Mouse (Mus musculus) megakaryocyte, adult 5-6 weeks (primary cell): ENCODE measurements around the gene Nod2. TPM values are rescaled to one million over a fixed set of nuclear protein-coding genes. Genes with fewer than 3 reads are reported as not detected.
A peak's percentile ranks its signal among the peaks of the same experiment; 100 is the strongest.

Experiments
- ATAC-seq: 2 replicates; pipeline ENCODE4 v1.8.0; 2016; ENCODE audit warnings: mild to moderate bottlenecking, inconsistent platforms; ENCODE audit not compliant: poor library complexity, severe bottlenecking
- total RNA-seq, 2 experiments: library from RNA; stranded (forward) in 1 of 2; stranded (reverse) in 1 of 2; fragments of 153-499, 151-499 nt in 1 of 2; fragments of 221-1000, 200-1000 nt in 1 of 2; gene quantifications; 2 replicates each; pipeline versions ENCODE4 v1.2.3 to v1.2.4; 2015 to 2017

Gene Nod2
- total RNA-seq, 2 experiments from 2014 or later, result 2.5 to 3.8 TPM

DNA sequence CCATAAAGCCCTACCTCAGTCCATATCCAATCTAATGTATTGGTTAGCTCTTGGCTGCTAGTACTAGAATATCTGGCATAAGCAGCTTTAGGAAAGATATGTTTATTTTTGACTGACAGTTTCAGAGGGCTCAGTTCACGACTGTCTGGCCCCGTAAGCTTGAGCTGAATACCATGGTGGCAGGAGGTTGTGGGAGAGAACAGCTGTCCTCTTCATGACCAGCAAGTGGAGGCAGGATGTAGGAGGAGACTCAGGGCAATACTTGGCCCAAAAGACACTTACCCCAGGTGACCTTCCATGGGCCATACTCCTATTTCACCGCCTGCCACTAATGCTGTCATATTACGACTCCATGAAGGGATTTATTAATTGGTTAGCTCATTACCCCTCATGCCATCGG is 26.7 kb downstream of the Nod2 start:
- ATAC-seq, result no peak

DNA sequence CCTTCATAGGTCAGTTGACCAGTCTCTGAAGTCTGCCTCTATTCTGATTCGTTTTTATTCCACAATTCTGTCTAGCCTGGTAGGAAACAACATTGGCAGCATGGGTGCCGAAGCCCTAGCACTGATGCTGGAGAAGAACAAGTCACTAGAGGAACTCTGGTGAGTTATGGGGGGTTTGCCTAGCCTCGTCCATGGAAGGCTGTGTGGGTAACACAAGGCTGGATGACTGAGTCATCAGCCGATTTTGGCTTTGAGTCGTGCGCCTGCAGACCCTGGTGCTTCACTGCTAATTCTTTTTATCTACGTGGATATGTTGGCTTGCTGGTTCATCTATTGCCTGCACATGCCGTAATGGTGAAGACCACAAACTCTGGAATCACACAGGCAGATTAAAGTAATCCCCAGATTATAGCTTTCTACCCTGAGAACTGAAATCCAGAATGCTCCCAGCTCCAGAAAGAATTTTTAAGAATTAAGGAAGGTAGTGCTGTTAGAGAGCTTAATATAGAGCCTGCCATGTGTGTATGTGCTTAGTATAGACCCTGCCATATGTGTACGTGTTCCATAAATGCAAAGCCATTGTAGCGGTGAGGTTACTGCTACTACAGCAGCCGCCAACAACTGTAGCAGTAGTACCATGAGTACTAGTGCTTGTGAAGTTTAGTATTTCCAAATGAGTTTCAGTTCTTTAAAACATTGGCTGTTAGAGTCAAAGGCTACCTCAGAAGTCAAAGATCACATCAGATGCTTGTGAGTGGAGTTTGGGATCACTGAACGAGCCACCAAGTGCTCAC is 28.5 kb downstream of the Nod2 start:
- ATAC-seq, result peak; percentile 52

DNA sequence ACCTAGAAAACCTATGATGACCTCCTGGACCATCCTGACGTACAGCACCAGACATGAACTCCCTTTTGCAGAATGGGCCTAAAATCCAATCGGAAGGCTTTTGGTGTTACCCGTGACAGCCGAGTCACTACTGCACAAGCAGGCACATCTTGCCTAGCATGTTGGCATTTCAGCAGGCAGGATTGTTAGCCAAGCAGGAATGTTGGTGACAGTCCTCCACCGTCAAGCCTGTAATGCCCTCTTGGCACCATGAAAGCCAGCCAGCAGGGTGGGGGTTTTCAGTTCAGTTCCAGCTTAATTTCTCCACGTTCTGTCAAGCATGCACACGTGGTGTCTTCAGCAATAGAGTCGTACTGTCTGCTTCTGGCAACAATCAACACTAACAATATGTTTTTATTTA is 30.0 kb downstream of the Nod2 start:
- no peak for ATAC-seq

DNA sequence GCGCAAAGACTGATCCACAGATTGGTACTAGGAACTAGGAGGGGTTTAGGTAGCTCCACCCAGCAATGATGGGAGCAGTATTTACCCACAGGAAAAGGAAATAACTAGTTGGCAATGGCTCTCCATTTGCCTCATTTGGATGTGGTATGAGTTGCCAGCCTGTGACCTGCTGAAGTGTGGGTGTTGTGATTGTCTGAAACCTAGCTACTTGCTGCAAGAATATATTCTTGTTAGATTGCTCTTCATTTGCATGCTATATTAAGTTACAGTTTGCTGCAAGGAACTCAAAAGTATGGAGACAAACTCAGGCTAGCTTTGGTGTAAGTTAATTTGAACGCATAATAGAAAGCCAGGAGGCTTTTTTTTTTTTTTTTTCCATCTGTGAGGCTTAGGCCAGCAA is 33.5 kb downstream of the Nod2 start:
- no peak for ATAC-seq

DNA sequence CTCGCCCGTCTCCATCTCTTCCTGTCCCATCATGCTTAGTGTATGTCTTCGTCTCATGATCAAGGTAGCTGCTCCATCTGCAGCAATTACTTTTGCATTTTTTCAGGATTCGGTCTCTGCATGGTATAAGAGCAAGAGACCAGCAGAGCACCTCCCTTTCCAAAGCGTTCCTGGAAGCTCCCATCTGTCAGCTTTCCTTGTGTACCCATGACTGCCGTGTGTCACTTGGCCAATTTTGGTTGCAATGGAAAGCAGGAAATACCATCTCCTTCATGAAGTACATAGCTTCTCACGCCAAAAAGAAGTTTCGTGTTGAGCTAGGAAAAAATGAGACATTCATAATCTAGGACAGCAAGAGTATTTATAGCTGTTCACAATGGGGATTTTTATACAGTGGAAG is 33.9 kb downstream of the Nod2 start:
- no peak for ATAC-seq

DNA sequence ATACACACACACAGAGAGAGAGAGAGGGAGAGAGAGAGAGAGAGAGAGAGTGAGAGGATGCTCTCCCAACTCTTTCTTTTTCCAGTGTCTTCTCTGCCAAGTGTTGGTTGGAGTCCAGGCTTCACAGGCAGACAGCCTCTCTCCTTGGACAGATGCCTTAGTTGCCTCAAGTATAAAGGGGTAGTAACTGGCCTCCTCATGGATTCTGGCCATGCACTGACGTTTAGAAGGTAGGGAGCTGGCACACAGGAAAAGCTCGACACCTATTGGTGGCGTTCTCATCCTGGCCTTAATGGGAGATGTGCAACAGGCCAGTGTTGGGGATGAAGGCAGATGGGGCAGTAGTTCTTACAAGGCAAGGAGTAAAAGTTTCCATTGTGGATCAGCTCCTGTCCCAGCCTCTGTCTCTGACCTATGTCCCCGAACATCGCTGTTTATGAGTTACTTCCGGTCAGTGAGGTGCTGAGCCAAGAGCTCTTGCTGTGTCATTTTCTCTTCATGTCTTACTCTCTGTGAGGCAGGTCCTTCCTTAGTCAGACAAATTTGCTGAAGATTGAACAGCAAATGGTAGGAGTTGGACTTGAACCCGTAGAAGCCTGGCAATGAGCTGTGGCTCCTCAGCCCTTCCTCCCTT is 36.7 kb downstream of the Nod2 start:
- no peak for ATAC-seq

DNA sequence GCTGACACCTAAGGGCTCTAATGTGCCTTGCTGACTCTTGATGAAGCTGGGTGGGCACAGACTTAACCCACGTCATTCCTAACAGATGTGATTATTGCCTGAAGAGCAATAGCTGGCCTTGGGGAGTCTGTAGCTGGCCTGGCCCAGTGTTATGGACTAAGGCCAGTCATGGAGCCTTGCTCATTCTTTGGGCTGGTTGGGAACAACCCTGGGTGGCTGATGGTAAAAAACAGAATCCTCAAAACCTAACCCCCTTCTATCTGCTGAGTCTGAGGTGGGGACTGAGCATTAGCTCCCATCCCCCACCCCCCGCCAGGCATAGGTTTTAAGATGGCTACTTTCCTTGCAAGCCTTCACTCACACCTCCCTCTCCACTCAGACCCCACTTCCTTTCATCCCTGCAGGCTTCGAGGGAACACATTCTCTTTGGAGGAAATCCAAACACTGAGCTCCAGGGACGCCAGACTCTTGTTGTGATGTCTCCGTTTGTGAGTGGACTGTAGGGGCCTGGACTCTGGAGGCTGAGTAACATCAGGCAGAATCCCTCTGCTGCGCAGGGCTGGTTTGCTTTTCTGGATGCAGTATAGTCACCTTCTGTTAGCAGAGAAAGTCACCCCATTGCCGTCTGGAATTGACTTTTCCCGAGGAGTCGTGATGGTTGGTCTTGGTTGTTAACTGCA is 39.3 kb downstream of the Nod2 start:
- no peak for ATAC-seq

DNA sequence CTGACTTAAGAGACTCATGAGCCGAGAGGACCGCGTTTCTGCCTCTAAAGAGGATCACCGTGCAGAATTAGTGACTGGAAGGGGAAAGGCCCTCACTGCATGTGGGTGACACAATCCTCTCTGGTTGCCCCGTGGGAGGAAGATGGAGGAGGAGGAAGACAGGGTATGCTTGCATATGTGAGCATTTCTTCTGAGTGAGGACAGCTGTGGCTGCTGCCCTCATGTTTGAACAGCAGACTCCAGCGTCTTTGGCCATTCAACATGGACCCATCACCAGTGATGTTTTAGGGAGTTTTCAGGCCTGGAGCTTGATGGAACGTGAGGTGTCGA is 39.8 kb downstream of the Nod2 start:
- ATAC-seq, result no peak

DNA sequence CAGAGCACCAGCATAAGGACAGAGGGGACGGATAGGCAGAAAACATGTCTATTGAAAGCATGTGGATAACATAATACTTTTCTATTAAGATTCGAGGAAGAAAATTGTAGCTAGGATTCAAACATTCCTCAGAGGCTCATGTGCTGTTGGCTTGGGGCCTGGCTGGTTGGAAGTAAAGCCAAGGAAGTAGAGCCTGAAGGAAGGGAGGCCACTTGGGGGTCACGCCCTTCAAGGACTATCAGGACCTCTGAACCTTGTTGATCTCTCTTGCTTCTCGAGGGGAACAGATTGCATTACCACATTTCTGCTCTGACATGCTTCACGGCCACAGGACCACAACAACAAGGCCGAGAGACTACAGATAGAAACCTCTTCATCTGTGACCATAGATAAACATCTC is 42.0 kb downstream of the Nod2 start:
- ATAC-seq, result no peak

DNA sequence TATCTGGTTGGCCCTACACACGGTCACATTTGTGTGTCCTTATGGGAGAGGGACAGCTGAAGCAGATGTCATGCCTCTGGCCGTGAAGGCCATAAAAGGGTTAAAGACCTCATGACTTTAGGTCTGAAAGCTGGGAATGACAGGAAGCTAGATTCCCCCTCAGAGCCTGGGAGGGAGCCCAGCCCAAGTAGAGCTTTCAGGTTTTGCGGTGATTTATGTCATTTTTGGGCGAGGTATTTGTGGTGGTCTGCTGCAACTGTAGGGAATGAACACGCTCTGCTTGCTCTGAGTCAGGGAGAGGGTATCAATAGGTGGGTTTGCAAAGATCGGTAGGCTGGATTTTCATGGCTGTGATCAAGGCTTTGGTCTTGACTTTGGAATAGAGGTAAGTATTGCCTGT is 42.8 kb downstream of the Nod2 start:
- ATAC-seq, result no peak

DNA sequence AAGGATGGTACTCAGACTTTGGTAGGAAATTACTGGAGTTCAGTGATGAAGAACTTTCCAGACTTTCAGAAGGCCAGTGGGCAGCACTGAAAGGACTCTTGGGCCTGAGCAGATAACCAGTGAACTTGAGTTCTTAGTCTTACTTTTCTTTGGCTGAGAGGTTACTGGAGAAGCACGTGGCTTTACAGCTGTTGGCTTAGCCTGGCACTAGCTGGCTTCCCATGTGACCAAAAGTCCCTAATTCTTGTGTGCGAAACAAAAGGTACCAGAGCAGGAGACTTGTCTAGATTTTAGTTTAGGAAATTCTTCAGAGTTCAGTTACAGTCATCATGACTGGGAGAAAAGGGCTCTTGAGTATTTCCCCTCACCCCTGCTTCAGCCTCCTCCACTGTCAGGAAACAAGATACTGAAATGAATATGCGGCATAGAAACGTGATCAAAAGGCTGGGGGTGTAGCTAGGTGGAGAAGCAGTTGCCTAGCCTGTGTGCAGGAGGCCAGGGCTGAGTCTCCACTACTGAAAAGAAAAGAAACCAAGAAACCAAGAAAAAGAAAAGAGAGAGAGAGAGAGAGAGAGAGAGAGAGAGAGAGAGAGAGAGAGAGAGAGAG is 44.3 kb downstream of the Nod2 start:
- ATAC-seq, result no peak

DNA sequence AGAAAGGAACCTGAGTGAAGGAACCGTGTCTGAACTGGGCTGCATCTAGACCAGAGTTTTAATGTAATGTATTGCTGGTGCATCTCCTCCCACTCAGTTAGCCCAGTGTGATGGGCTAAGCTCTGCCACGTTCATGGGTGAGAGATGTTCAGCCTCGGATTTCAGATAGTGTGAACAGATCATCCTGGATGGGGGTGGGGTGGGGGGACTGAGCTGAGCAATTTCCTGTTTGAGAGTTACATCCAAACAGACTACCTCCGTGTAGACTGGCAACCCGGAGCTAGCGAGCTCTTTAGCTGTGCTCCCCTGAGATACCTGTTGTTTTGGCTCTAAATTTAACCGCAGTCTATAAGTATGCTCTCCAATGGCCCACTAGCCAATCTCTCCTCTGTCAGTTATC is 44.8 kb downstream of the Nod2 start:
- ATAC-seq, result no peak

DNA sequence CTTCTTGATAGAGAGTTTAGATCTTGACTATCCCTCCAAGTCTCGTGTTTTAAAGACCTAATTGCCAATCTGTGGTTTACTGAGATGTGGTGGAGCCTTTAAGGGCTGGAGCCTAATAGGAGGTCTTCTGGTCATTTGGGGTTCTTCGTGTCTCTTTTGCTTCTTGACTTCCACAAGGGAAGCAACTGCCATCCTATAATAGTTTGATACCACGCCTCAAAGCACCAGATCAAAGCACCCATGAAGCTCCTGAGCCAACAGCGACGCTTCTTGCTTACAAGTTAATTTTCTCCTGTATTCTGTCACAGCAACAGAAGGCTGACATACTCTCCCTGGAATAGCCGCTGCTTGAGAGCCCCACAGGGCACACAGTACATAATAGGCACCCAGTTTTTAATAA is 45.8 kb downstream of the Nod2 start:
- ATAC-seq, result no peak

DNA sequence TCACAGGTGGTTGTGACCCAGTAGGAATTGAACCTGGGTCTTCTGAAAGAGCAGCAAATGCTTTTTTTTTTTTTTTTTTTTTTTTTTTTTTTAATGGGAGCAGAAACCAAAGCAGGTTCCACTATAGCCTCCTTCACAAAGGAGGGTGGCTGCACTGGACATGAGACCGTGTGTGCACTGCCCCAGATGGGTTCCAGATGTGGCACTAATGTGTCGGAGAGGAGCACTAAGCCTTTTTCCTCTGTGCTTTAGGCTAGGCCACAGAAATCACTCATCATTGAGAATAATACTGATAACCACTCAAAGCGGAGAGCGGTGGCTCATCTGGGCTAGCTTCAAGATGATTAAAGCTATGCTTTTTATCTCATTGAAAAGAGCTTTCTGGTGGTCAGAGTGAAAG is 46.3 kb downstream of the Nod2 start:
- ATAC-seq, result no peak

DNA sequence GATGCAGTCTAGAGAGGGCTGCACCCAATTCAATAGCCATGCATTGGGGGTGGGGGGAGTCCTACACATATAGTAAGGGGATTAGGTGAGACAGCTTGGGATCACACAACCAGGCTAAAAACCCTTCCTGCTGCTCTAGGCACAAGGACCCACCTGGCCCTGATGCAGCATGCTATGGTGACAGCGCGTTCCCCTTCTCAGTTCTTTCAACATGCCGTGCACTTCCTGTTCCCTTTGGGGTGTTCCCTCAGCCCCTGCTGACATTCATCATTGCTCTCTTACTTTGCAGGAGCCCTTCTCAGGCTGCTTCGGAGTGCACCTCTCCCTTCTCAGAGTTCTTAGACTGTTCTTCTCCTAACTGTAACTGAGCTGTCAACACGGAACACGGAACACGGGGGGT is 47.2 kb downstream of the Nod2 start:
- peak; percentile 60 for ATAC-seq

DNA sequence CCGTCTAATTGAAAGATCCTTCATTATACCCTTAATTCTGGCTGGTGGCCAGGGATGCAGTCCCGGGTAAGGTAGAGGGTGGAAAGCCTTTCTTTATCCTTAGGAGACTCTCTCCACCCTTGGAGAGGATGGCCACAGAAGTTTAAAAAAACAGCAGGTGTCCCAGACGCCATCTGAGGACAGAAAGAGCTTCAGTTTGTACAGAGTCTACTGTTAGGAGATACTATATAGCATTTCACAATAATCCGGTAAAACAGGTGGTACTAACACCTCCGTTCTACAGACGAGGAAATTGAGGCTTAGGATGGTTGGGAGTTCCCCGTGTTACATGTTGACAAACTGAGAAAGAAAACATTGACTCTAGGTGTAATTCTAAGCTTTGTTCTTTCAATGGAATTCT is 49.1 kb downstream of the Nod2 start:
- no peak for ATAC-seq

DNA sequence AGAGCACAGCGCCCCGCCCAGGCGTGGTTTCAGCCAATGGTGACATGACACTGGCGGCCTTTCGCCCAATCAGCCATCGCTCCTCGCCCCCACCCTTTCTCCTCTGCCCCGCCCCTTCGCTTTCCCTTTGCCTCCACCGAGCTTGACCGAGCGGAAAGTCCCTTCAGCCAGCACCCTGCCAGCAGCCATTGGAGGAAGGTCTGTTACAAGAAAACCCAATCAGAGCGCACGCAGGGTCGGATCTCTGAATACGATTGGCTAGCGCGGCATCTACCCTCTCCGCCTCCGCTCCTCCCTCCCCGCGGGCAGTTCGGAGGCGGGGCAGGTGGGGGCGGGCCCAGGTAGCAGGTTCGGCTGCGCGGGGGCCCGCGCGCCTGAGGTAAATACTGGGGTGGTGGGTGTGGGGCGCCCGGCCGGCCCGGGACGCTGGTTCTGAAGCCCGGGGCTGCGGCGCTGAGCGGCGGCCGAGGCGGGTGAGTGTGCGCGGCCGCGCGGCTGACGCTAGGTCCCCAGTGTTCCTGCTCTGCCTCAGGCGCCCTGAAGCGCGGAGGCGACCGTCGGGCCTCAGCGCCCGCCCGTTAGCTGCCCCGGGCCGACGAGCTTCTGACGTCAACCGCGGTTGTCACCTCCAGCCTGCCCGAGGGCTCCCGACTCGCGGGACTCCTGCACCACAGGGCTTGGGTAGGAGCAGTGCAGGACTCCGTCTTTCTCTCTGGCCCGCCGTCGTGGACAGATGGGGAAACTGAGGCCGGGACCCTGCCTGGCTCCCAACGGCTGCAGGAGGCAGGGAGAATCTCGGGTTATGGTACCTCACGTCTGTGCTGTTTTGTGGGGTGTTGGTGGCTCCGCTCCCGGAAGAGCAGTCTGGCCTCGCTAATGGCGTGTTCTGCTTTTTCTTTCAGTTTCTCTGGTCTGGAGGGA is 49.9 kb downstream of the Nod2 start, which contains the start of gene Cyld:
Cyld (plus strand) TSS at position 308 of the 921 bp plus-strand sequence.
- peak; percentile 86 for ATAC-seq

DNA sequence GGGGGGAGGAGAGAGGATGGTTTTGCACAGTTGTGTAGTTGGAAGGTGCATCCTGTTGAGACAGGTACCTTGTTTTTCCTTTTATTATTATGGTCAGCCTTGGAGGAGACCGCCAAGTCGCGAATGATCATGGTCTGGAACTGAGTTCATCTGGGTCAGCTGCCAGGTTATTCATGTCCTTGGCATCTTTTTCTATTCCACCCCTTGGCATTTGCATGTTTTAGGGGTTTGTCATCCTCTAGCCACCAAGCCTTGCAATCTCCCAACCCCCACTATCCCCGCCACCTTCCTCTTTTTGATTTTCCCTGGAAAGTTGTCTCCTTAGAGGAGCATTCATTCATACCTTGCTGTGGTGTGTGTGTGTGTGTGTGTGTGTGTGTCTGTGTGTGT is 50.5 kb downstream of the Nod2 start:
- ATAC-seq, result no peak

DNA sequence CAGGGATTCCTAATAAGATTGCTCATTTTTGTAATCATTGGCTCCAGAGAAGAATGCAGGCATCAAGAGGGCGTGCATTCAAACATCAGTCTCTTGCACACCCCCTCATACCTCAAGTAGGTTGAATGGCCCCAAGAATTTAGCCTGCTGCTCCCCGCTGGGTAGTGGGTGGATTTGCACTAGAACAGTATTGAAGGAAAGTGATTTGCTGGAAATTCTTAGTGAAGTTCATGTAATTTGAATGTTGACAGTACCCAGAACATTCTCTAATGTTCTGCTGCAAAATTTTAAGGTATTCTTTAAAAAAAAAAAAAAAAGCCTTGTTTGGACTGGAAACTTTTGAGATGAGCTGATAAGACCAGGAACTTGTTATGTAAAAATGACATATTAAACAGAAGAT is 50.9 kb downstream of the Nod2 start:
- no peak for ATAC-seq

DNA sequence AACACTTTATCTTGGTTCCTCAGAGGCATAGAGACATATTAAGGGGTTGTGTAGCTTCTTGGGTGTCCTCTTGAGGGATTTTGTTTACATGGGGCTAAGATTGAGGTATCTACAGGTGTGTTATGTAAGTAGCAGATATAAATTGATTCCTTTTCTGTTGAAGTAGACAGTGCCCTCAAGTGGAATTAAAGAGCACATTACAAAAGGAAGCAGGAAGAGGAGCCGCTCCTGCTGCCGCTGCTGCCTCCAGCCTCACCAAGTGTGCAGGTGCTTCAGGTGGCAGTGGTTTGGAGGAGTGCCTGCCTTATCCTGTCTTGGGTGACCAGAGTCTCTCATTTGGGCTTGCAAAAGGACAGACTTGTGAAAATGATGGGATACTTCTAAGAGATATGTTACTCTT is 54.5 kb downstream of the Nod2 start:
- peak; percentile 22; the same call in 1 of the 2 replicates for ATAC-seq

DNA sequence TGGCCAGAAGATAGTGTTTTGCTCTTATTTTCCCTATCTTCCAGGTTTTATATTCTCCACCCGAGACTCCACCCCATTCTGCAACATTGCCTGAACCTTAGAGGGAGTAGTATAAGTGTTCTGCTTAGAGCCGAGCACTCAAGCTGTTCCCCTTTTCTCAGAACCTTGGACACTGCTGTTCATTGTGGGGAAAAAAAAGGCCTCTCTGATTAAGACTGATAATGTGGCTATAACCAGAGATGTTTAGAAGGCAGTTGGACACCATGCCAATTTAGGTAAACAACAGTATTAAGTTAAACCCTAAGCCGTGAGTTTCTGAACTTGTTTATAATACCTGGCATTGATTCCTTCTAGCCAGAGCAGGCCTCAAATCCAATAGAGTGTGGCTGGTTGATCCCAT is 55.7 kb downstream of the Nod2 start:
- ATAC-seq, result no peak
